Mouse (Mus musculus) heart, adult 2 months (tissue): ENCODE data around the gene Cad. TPM values are rescaled to one million over a fixed set of nuclear protein-coding genes. Genes with fewer than 3 reads are reported as not detected.
"Not testable (repeated sequence)": the region's sequence is repeated elsewhere in the genome, so short reads cannot be mapped to it uniquely, and the experiment has no call there.

Experiments used
- DNase-seq, 2 experiments: peaks; one replicate each; pipeline ENCODE4 v3.0.0; 2021
- H3K27ac ChIP-seq: fragments of 200-600 bp; 2 replicates; pipeline ENCODE4 v1.8.1; 2022
- H3K27me3 ChIP-seq: fragments of 200-500 bp; 2 replicates; pipeline ENCODE4 v1.6.1; 2012; ENCODE audit warnings: mild to moderate bottlenecking, low read length, inconsistent platforms, mixed read lengths; ENCODE audit not compliant: control insufficient read depth, insufficient read depth
- H3K36me3 ChIP-seq: fragments of 200-500 bp; 2 replicates; pipeline ENCODE4 v1.6.1; 2012; ENCODE audit warnings: low read length, inconsistent platforms; ENCODE audit not compliant: control insufficient read depth, insufficient read depth
- H3K4me1 ChIP-seq: fragments of 200-500 bp; 2 replicates; pipeline ENCODE4 v1.6.1; 2011; ENCODE audit warnings: low read length; ENCODE audit not compliant: control insufficient read depth, insufficient read depth
- H3K4me3 ChIP-seq: fragments of 200-600 bp; 2 replicates; pipeline ENCODE4 v1.8.1; 2022
- H3K79me2 ChIP-seq: fragments of 200-500 bp; replicated peaks from 2 replicates; pipeline ENCODE4 v1.6.1; 2012; ENCODE audit warnings: mild to moderate bottlenecking, inconsistent platforms, low read length, moderate library complexity, mixed read lengths; ENCODE audit not compliant: control insufficient read depth, insufficient read depth
- H3K9ac ChIP-seq: fragments of 200-500 bp; 2 replicates; pipeline ENCODE4 v1.6.1; 2012; ENCODE audit warnings: low read depth, mild to moderate bottlenecking, control low read depth, inconsistent platforms, low read length, mixed read lengths
- CTCF ChIP-seq: fragments of 200-600 bp; IDR thresholded peaks from 2 replicates; pipeline ENCODE4 v1.8.1; 2022; ENCODE audit warnings: antibody characterized with exemption, mild to moderate bottlenecking, moderate library complexity
- EP300 ChIP-seq: fragments of 200-500 bp; IDR thresholded peaks from 2 replicates; pipeline ENCODE4 v1.6.1; 2011; ENCODE audit warnings: low read depth, low read length, control low read depth; ENCODE audit not compliant: insufficient read depth
- POLR2A ChIP-seq: fragments of 200-500 bp; IDR thresholded peaks from 2 replicates; pipeline ENCODE4 v1.6.1; 2011; ENCODE audit warnings: mild to moderate bottlenecking, low read depth, low read length, control low read depth; ENCODE audit not compliant: insufficient read depth
- WGBS: fragments of 180-500 bp; shearing (Covaris S2); methylation state at CpG from one replicate; pipeline ENCODE4 v1.1.7; 2018; 5-methylcytosine and 5-hydroxymethylcytosine counted together
- intact Hi-C: fragments of 180-260 bp; cut with DNase I; formaldehyde crosslinking; loops from one replicate; pipeline ENCODE4 v1.15.1; 2025
- polyA plus RNA-seq: library from polyadenylated mRNA; depleted of rRNA; stranded (reverse); fragments of >200 nt; gene quantifications from 2 replicates; pipeline ENCODE4 v1.2.3, GENCODE M21; 2012
- total RNA-seq, 2 experiments: library from RNA; stranded (reverse); gene quantifications; 2 replicates each; pipeline ENCODE4 v1.2.3; 2021

The Cad gene
- total and polyA plus RNA-seq, 3 experiments = 11.0 to 18.5 (median 14.0) TPM

GRCm38 (mm10) chr5:31024641-31025040, 29.9 kb upstream of the Cad start:
- TF ChIP-seq EP300 = no peak
- TF ChIP-seq CTCF = no peak
- TF ChIP-seq POLR2A = no peak
- Histone ChIP-seq H3K27ac (no peak overlapping the region), H3K36me3 (no peaks in the 10 kb centered on the region), H3K4me3 (no peak overlapping the region), H3K79me2 (no peaks in the 10 kb centered on the region), H3K27me3 (no peaks in the 10 kb centered on the region), H3K4me1 (no peaks in the 10 kb centered on the region; the same call in 1 of the 2 replicates), H3K9ac (no peak overlapping the region)
- DNase-seq = no peak
- intact Hi-C loops = no loop called here

- Histone ChIP-seq H3K36me3 (no peaks in the 10 kb centered on the region), H3K9ac (no peak overlapping the region), H3K27ac (no peak overlapping the region), H3K4me3 (no peak overlapping the region), H3K79me2 (no peaks in the 10 kb centered on the region), H3K4me1 (no peaks in the 10 kb centered on the region), H3K27me3 (no peaks in the 10 kb centered on the region)
- WGBS = 76% methylated on average over 4 of the region's 4 CpGs
- no peak for TF ChIP-seq CTCF
- no peak for TF ChIP-seq EP300
- no peak for TF ChIP-seq POLR2A
- DNase-seq = no peak
- intact Hi-C loops = no loop called here
Measured at GRCm38 (mm10) chr5:31030926-31031325, 23.7 kb upstream of the Cad start.

GRCm38 (mm10) chr5:31031508-31031907, 23.1 kb upstream of the Cad start:
- 84% methylated on average over 8 of the region's 8 CpGs for WGBS
- no peak overlapping the region for H3K27ac ChIP-seq
- no peaks in the 10 kb centered on the region for H3K4me1 ChIP-seq
- no peaks in the 10 kb centered on the region for H3K27me3 ChIP-seq
- no peak for DNase-seq
- intact Hi-C loops = no loop called here
- TF ChIP-seq POLR2A = no peak
- H3K36me3 ChIP-seq = no peaks in the 10 kb centered on the region
- H3K9ac ChIP-seq = no peak overlapping the region
- no peaks in the 10 kb centered on the region for H3K79me2 ChIP-seq
- H3K4me3 ChIP-seq = no peak overlapping the region

- no peaks in the 10 kb centered on the region for H3K79me2 ChIP-seq
- H3K27me3 ChIP-seq = no peaks in the 10 kb centered on the region
- no peaks in the 10 kb centered on the region for H3K36me3 ChIP-seq
- H3K4me3 ChIP-seq = no peak overlapping the region
- H3K27ac ChIP-seq = no peak overlapping the region
- intact Hi-C loops = no loop called here
- no peak for TF ChIP-seq CTCF
- no peak for TF ChIP-seq POLR2A
- no peak for TF ChIP-seq EP300
- H3K4me1 ChIP-seq = no peaks in the 10 kb centered on the region
- no peak for DNase-seq
- WGBS = 89% methylated on average over 6 of the region's 6 CpGs
- H3K9ac ChIP-seq = no peak overlapping the region
Measured at GRCm38 (mm10) chr5:31034669-31035068, 19.9 kb upstream of the Cad start.

- DNase-seq, H3K4me3 ChIP-seq, H3K79me2 ChIP-seq, H3K36me3 ChIP-seq, H3K9ac ChIP-seq, H3K4me1 ChIP-seq, intact Hi-C loops, H3K27ac ChIP-seq, H3K27me3 ChIP-seq: not testable (repeated sequence)
- WGBS = 85% methylated on average over 11 of the region's 11 CpGs
Measured at GRCm38 (mm10) chr5:31036556-31036955, 18.0 kb upstream of the Cad start.

- H3K79me2 ChIP-seq = no peaks in the 10 kb centered on the region
- DNase-seq = no peak
- intact Hi-C loops = no loop called here
- H3K27me3 ChIP-seq = no peaks in the 10 kb centered on the region
- H3K4me1 ChIP-seq = no peaks in the 10 kb centered on the region
- no peak overlapping the region for H3K27ac ChIP-seq
- WGBS = 88% methylated on average over 7 of the region's 7 CpGs
- TF ChIP-seq POLR2A (no peak), EP300 (no peak), CTCF (no peak)
- no peak overlapping the region for H3K4me3 ChIP-seq
- no peaks in the 10 kb centered on the region for H3K36me3 ChIP-seq
- no peak overlapping the region for H3K9ac ChIP-seq
Measured at GRCm38 (mm10) chr5:31038171-31038845, 16.3 kb upstream of the Cad start.

- intact Hi-C loops = loop anchor here (5.0 kb wide), 1 partner anchor 124 kb away; the partner anchor contains the start of gene Khk
- H3K36me3 ChIP-seq = no peaks in the 10 kb centered on the region
- H3K4me3 ChIP-seq = no peak overlapping the region
- H3K27me3 ChIP-seq = no peaks in the 10 kb centered on the region
- H3K27ac ChIP-seq = no peak overlapping the region
- WGBS = 88% methylated on average over 6 of the region's 6 CpGs
- no peak for DNase-seq
- no peaks in the 10 kb centered on the region; the same call in 1 of the 2 replicates for H3K4me1 ChIP-seq
- TF ChIP-seq EP300 = no peak
- TF ChIP-seq POLR2A = no peak
- no peak for TF ChIP-seq CTCF
- no peak overlapping the region for H3K9ac ChIP-seq
- no peaks in the 10 kb centered on the region for H3K79me2 ChIP-seq
Measured at GRCm38 (mm10) chr5:31046416-31046815, 8.2 kb upstream of the Cad start.
